Mouse (Mus musculus) midbrain, postnatal 0 days (tissue): ENCODE results near the gene Rs1. TPM values are rescaled to one million over a fixed set of nuclear protein-coding genes. Genes with fewer than 3 reads are reported as not detected.
"Not testable (repeated sequence)": the region's sequence is repeated elsewhere in the genome, so short reads cannot be mapped to it uniquely, and the experiment has no call there.

Experiments
- ATAC-seq: fragments of 200-750 bp; cut with Nextera tagmentation; 2 replicates; pipeline ENCODE4 v1.8.0; 2017; ENCODE audit warnings: moderate number of reproducible peaks, mild to moderate bottlenecking, moderate TSS enrichment, moderate library complexity; ENCODE audit not compliant: low FRiP score
- DNase-seq: peaks from one replicate; pipeline ENCODE4 v3.0.0-alpha.2; 2015; ENCODE audit warnings: low spot score
- H3K27ac ChIP-seq: fragments of 300-500 bp; sonication (generic); 2 replicates; pipeline ENCODE4 v1.5.1; 2014; ENCODE audit warnings: low read depth, mild to moderate bottlenecking, low read length, mixed read lengths
- H3K27me3 ChIP-seq: fragments of 300-500 bp; sonication (generic); 2 replicates; pipeline ENCODE4 v1.6.1; 2014; ENCODE audit warnings: low read length, control low read depth, mixed read lengths; ENCODE audit not compliant: insufficient read depth
- H3K36me3 ChIP-seq: fragments of 300-500 bp; sonication (generic); 2 replicates; pipeline ENCODE4 v1.6.1; 2014; ENCODE audit warnings: low read length, control low read depth, mixed read lengths; ENCODE audit not compliant: insufficient read depth
- H3K4me1 ChIP-seq: fragments of 300-500 bp; sonication (generic); 2 replicates; pipeline ENCODE4 v1.6.1; 2014; ENCODE audit warnings: mild to moderate bottlenecking, control low read depth, antibody characterized with exemption, low read length, mixed read lengths; ENCODE audit not compliant: insufficient read depth
- H3K4me2 ChIP-seq: fragments of 300-500 bp; sonication (generic); 2 replicates; pipeline ENCODE4 v1.6.1; 2014; ENCODE audit warnings: low read depth, mild to moderate bottlenecking, low read length, mixed read lengths; ENCODE audit not compliant: poor library complexity, severe bottlenecking
- H3K4me3 ChIP-seq: fragments of 300-500 bp; sonication (generic); 2 replicates; pipeline ENCODE4 v1.5.1; 2014; ENCODE audit warnings: low read depth, mild to moderate bottlenecking, low read length, moderate library complexity
- H3K9ac ChIP-seq: fragments of 300-500 bp; sonication (generic); replicated peaks from 2 replicates; pipeline ENCODE4 v1.6.1; 2014; ENCODE audit warnings: mild to moderate bottlenecking, low read length, moderate library complexity, mixed read lengths; ENCODE audit not compliant: poor library complexity, severe bottlenecking
- H3K9me3 ChIP-seq: fragments of 300-500 bp; sonication (generic); 2 replicates; pipeline ENCODE4 v1.6.1; 2016; ENCODE audit warnings: low read length, control low read depth
- CTCF ChIP-seq: IDR thresholded peaks from 2 replicates; pipeline ENCODE4 v1.5.1; 2016; ENCODE audit warnings: antibody characterized with exemption, mild to moderate bottlenecking
- WGBS: fragments of 180-500 bp; shearing (Covaris S2); extraction: QIAGEN DNeasy Blood & Tissue Kit; methylation state at CpG from one replicate; pipeline ENCODE4 v1.1.7; 2014; 5-methylcytosine and 5-hydroxymethylcytosine counted together
- polyA plus RNA-seq: library from polyadenylated mRNA; unstranded; fragments of >200 nt; fragmentation: Nextera tagmentation; extraction: Ambion mirVana; gene quantifications from 2 replicates; pipeline ENCODE4 v1.2.1, GENCODE M21; 2015
- total RNA-seq: library from RNA; depleted of rRNA; stranded (reverse); fragments of >200 nt; gene quantifications from 2 replicates; pipeline ENCODE4 v1.2.3, GENCODE M21; 2014

The Rs1 gene
- total and polyA plus RNA-seq, 2 experiments from 2014 or later = not detected

GRCm38 (mm10) chrX:160766233-160766616, 1.6 kb upstream of the Rs1 start:
- no peak for TF ChIP-seq CTCF
- DNase-seq = no peak
- WGBS = 27% methylated on average over 15 of the region's 15 CpGs
- ATAC-seq = peak; percentile 83
- peak overlapping the region; percentile 40 for H3K4me3 ChIP-seq
- no peaks in the 10 kb centered on the region for H3K9me3 ChIP-seq
- H3K36me3 ChIP-seq = no peaks in the 10 kb centered on the region
- H3K4me1 ChIP-seq = no peaks in the 10 kb centered on the region
- no peaks in the 10 kb centered on the region; the same call in 1 of the 2 replicates for H3K27me3 ChIP-seq
- H3K4me2 ChIP-seq = peak overlapping the region; percentile 39
- no peak overlapping the region for H3K27ac ChIP-seq
- no peak overlapping the region for H3K9ac ChIP-seq

DNA sequence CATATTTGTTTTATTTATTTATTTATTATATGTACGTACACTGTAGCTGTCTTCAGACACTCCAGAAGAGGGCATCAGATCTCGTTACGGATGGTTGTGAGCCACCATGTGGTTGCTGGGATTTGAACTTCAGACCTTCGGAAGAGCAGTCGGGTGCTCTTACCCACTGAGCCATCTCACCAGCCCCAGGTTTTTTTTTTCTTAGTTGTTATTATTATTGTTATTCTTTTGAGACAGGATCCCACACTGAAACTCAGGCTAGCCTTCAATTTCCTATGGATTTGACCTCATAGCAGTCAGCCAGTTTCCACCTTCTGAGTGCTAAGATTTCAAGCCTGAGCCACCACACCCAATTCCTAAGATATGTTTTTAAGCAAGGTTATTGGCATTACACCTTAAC, 1.8 kb downstream of the Rs1 start:
- H3K4me2 ChIP-seq, H3K27me3 ChIP-seq, H3K9ac ChIP-seq, DNase-seq, H3K9me3 ChIP-seq, H3K4me1 ChIP-seq, ATAC-seq, H3K4me3 ChIP-seq, H3K36me3 ChIP-seq, H3K27ac ChIP-seq: not testable (repeated sequence)
- WGBS = 83% methylated on average over 5 of the region's 5 CpGs

GRCm38 (mm10) chrX:160773033-160773432, 5.2 kb downstream of the Rs1 start:
- Histone ChIP-seq H3K4me2 (no peak overlapping the region), H3K9ac (no peak overlapping the region), H3K27me3 (no peaks in the 10 kb centered on the region; the same call in 1 of the 2 replicates), H3K27ac (no peak overlapping the region), H3K36me3 (no peaks in the 10 kb centered on the region), H3K4me1 (no peaks in the 10 kb centered on the region), H3K4me3 (no peak overlapping the region), H3K9me3 (no peaks in the 10 kb centered on the region)
- DNase-seq (no peak), ATAC-seq (no peak)
- 15% methylated on average over 1 of the region's 1 CpGs for WGBS
- no peak for TF ChIP-seq CTCF

GRCm38 (mm10) chrX:160782276-160782675, 14.5 kb downstream of the Rs1 start:
- ATAC-seq (no peak), DNase-seq (no peak)
- H3K27me3 ChIP-seq = no peaks in the 10 kb centered on the region; the same call in 1 of the 2 replicates
- no peak overlapping the region for H3K4me3 ChIP-seq
- H3K4me2 ChIP-seq = no peak overlapping the region
- H3K27ac ChIP-seq = no peak overlapping the region
- H3K9ac ChIP-seq = no peak overlapping the region
- 83% methylated on average over 5 of the region's 5 CpGs for whole genome bisulfite sequencing
- no peak for TF ChIP-seq CTCF
- no peaks in the 10 kb centered on the region for H3K4me1 ChIP-seq
- no peaks in the 10 kb centered on the region for H3K36me3 ChIP-seq
- no peaks in the 10 kb centered on the region for H3K9me3 ChIP-seq

DNA sequence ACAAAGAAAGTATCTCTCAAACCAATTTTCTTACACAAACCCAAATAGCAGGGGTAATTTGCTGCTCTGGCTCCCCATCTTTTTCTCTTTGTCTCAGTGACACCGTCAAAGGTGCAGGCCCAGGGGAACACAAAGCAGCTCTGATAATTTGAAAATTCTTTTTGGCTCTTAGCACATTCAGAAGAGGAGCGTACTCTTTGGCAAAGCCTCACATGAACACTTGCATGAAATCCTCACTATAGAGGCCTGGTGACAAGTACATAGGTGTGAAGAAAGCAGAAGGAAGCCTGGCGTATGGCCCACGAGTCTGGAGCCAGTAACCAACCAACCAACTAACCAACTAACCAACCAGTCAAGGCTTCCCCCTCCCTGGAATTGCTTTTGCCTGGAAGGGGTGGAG, 27.1 kb downstream of the Rs1 start:
- DNase-seq (no peak), ATAC-seq (no peak)
- H3K9me3 ChIP-seq = no peaks in the 10 kb centered on the region
- H3K27me3 ChIP-seq = no peaks in the 10 kb centered on the region
- H3K9ac ChIP-seq = no peak overlapping the region
- no peak overlapping the region for H3K4me2 ChIP-seq
- H3K4me3 ChIP-seq = no peak overlapping the region
- H3K27ac ChIP-seq = no peak overlapping the region
- H3K4me1 ChIP-seq = no peaks in the 10 kb centered on the region
- no peaks in the 10 kb centered on the region for H3K36me3 ChIP-seq
- TF ChIP-seq CTCF = no peak
- WGBS = 73% methylated on average over 4 of the region's 4 CpGs

DNA sequence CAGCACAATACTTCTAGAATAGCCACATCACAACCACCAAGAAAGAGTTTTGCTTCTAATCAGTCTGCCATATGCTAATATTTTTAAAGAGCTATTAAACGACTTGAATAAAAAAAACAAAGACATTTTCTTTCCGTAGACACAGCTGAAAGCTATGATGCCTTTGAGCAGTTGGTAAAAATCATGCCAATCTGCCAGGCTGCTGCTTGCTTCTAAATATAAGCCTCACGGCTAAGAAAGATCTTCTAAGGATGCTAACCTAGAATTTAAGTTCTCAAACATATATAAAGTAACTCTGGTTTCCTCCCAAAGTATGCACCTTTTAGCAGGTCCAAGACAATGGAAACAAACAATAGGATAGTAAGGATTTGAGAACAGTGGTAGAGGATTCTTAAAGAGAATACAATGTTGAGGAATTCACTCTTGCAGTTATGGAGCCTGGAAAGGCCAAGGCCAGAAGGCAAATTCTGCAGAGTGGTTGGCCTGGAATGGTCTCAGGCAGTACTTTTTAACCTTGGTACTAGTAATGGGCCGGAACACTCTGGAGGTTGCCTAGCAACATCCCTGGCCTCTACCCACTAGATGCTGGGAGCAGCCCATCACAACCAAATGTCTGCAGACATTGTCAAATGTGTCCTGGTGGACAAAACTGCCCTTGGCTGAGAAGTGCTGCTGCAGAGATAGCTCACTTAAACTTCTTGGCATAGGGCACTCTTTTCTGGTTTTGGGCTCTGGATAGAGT, 36.8 kb downstream of the Rs1 start:
- ATAC-seq (no peak), DNase-seq (no peak)
- H3K4me1 ChIP-seq = no peaks in the 10 kb centered on the region
- H3K36me3 ChIP-seq = no peaks in the 10 kb centered on the region
- 0 out of 2 replicates have a peak, but pooled peaks cover 4% of the 10 kb centered on the region for H3K27me3 ChIP-seq
- no peak overlapping the region for H3K27ac ChIP-seq
- H3K9ac ChIP-seq = no peak overlapping the region
- 82% methylated on average over 4 of the region's 4 CpGs for WGBS
- no peak overlapping the region for H3K4me3 ChIP-seq
- no peaks in the 10 kb centered on the region for H3K9me3 ChIP-seq
- H3K4me2 ChIP-seq = no peak overlapping the region
- no peak for TF ChIP-seq CTCF
